Mouse (Mus musculus): ENCODE data around the gene Hoxd9.

- TF ChIP-seq CTCF (IDR thresholded peaks at IDR 0.05; ENCODE audit: borderline replicate concordance, insufficient read depth, low read length): peak; percentile 32; the same call in 1 of the 2 replicates
- no peak for TF ChIP-seq POLR2A (IDR thresholded peaks at IDR 0.05; ENCODE audit: low read depth, low read length)
These were observed 34.1 kb upstream of the Hoxd9 start for GRCm38 (mm10) chr2:74663291-74663925.

Measured in embryonic fibroblast, embryonic 13.5 days (primary cell).